Mouse (Mus musculus): ENCODE measurements around the gene Skap2. TPM values are rescaled to one million over a fixed set of nuclear protein-coding genes. Genes with fewer than 3 reads are reported as not detected.
A peak's percentile ranks its signal among the peaks of the same experiment; 100 is the strongest.

The Skap2 gene
- polyA plus RNA-seq, 1 experiment from 2014 or later: 3.6 TPM

DNA sequence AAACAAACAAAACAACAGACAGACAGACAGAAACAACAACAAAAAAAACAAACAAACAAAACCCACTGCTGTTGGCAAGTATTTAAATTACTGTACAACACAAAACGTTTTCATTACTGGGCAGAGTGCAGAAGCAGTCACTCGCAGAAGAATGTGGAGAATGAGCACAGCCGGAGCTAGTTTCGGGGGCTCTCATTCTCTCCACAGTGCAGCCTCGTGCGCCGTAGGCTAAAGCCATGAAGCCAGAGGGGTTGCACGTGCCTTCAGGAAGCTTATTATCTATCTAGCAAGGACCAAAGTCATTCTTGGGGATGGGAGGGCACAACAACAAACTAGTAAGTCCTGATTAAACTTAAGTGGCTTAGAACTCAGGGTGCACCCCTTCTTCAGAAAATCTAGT lies 152.0 kb downstream of the Skap2 start:
- H3K4me1 ChIP-seq: no peaks in the 10 kb centered on the region
- 33% methylated on average over 8 of the region's 8 CpGs for WGBS
- H3K36me3 ChIP-seq (ENCODE audit: poor library complexity, severe bottlenecking): no peaks in the 10 kb centered on the region
- H3K4me3 ChIP-seq: no peak overlapping the region
- H3K9me3 ChIP-seq (replicated peaks): no peaks in the 10 kb centered on the region
- no peak overlapping the region for H3K27ac ChIP-seq
- H3K4me2 ChIP-seq: no peak overlapping the region
- 0 out of 2 replicates have a peak, but pooled peaks cover 5% of the 10 kb centered on the region for H3K27me3 ChIP-seq
- H3K9ac ChIP-seq: no peak overlapping the region
- ATAC-seq: no peak

GRCm38 (mm10) chr6:51857821-51858220 lies 154.5 kb downstream of the Skap2 start:
- H3K4me2 ChIP-seq: no peak overlapping the region
- no peaks in the 10 kb centered on the region for H3K36me3 ChIP-seq (ENCODE audit: poor library complexity, severe bottlenecking)
- no peaks in the 10 kb centered on the region for H3K9me3 ChIP-seq (replicated peaks)
- no peak overlapping the region for H3K9ac ChIP-seq
- under 1% methylated on average over 11 of the region's 11 CpGs for WGBS
- no peak overlapping the region for H3K4me3 ChIP-seq
- H3K27me3 ChIP-seq: peaks cover 19% of the 10 kb centered on the region; the same call in 1 of the 2 replicates
- no peak overlapping the region; the same call in 1 of the 2 replicates for H3K27ac ChIP-seq
- H3K4me1 ChIP-seq: peaks cover 5% of the 10 kb centered on the region; the same call in 1 of the 2 replicates
- peak; percentile 97 for ATAC-seq

GRCm38 (mm10) chr6:51853291-51853690 lies 159.1 kb downstream of the Skap2 start:
- Histone ChIP-seq H3K36me3 (ENCODE audit: poor library complexity, severe bottlenecking) (no peaks in the 10 kb centered on the region), H3K27ac (peak overlapping the region; percentile 51; the same call in 1 of the 2 replicates), H3K9ac (no peak overlapping the region), H3K4me3 (no peak overlapping the region), H3K9me3 (replicated peaks) (no peaks in the 10 kb centered on the region), H3K4me2 (no peak overlapping the region), H3K27me3 (peaks cover 32% of the 10 kb centered on the region), H3K4me1 (peaks cover 38% of the 10 kb centered on the region)
- no peak for ATAC-seq
- 71% methylated on average over 3 of the region's 3 CpGs for WGBS

DNA sequence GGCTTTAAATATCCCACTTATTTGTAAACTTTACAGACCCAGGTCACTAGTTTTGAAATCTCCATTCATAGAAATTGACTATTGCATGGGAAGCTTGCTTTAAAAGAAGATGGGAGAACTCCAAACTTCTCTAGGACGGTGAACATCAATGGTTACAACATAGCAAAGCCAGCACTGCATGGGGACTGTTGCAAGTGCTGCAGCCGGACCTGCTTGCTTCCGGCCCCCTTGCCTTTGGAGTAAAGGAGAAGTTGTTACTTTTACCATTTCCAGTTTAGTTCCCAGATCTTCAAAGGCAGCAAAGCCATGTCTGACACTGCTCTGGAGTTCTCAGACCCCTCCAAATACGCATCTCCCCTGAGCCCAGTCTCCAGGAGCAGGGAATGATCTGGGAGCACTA lies 159.7 kb downstream of the Skap2 start:
- Histone ChIP-seq H3K9me3 (replicated peaks) (no peaks in the 10 kb centered on the region), H3K9ac (no peak overlapping the region), H3K4me1 (peaks cover 44% of the 10 kb centered on the region), H3K4me3 (no peak overlapping the region), H3K36me3 (ENCODE audit: poor library complexity, severe bottlenecking) (no peaks in the 10 kb centered on the region), H3K4me2 (no peak overlapping the region), H3K27me3 (peaks cover 32% of the 10 kb centered on the region), H3K27ac (no peak overlapping the region)
- 66% methylated on average over 4 of the region's 4 CpGs for WGBS
- no peak for ATAC-seq

DNA sequence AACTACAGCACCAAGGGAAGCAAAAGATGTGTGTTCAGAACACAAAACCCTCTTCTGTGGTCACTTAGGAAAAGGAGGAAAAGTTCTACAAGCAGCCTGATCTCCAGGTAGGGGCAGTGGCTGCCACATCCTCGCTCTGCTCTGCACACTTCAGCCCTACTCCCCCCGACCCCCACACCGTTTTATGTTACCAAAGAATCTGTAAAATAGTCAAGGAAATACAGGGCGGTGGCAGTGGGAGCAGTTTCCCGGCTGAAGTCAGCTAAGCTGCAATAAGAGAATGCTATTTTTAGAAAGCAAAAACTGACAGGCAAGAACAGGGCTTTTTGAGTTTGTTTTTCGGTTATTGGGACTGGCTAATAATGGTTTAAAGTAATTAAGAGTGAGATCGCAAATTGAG lies 160.8 kb downstream of the Skap2 start:
- no peaks in the 10 kb centered on the region for H3K9me3 ChIP-seq (replicated peaks)
- H3K4me2 ChIP-seq: no peak overlapping the region
- H3K27me3 ChIP-seq: peaks cover 36% of the 10 kb centered on the region
- no peak overlapping the region for H3K4me3 ChIP-seq
- H3K4me1 ChIP-seq: peaks cover 55% of the 10 kb centered on the region
- ATAC-seq: no peak
- H3K27ac ChIP-seq: no peak overlapping the region
- no peak overlapping the region for H3K9ac ChIP-seq
- WGBS: 44% methylated on average over 7 of the region's 7 CpGs
- H3K36me3 ChIP-seq (ENCODE audit: poor library complexity, severe bottlenecking): no peaks in the 10 kb centered on the region

- H3K9me3 ChIP-seq (replicated peaks): no peaks in the 10 kb centered on the region
- H3K4me2 ChIP-seq: peak overlapping the region; percentile 56; the same call in 1 of the 2 replicates
- no peak overlapping the region for H3K4me3 ChIP-seq
- no peak overlapping the region; the same call in none of the 2 replicates for H3K9ac ChIP-seq
- ATAC-seq: no peak
- H3K27ac ChIP-seq: peak overlapping the region; percentile 95
- peaks cover 40% of the 10 kb centered on the region for H3K27me3 ChIP-seq
- H3K36me3 ChIP-seq (ENCODE audit: poor library complexity, severe bottlenecking): no peaks in the 10 kb centered on the region
- peaks cover 57% of the 10 kb centered on the region for H3K4me1 ChIP-seq
- WGBS: 32% methylated on average over 13 of the region's 13 CpGs
Observed at GRCm38 (mm10) chr6:51850030-51850817, 162.1 kb downstream of the Skap2 start.

DNA sequence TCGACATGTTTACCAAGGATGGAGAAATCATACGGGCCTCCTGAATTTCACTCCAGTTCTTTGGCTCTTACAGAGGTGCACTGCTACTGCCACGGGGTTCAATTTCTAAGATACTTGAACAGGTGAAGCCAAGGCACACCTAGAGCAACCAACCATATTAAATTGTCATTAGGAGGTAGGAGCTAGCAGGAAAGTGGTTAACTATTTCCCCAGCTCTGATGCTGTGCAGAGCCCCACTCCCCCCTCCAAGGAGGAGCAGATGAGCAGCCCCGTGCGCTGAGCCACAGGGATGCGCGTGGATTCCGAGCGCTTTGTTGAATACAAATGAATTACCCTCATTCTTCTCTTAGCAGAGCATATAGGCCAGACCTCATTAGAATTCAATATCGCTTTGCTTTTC lies 162.8 kb downstream of the Skap2 start:
- WGBS: 6% methylated on average over 10 of the region's 10 CpGs
- ATAC-seq: peak; percentile 75
- peaks cover 35% of the 10 kb centered on the region for H3K27me3 ChIP-seq
- peak overlapping the region; percentile 10; the same call in 1 of the 2 replicates for H3K4me3 ChIP-seq
- H3K9ac ChIP-seq: peak overlapping the region; percentile 22; the same call in 1 of the 2 replicates
- H3K9me3 ChIP-seq (replicated peaks): no peaks in the 10 kb centered on the region
- H3K4me2 ChIP-seq: peak overlapping the region; percentile 56
- peaks cover 61% of the 10 kb centered on the region for H3K4me1 ChIP-seq
- no peaks in the 10 kb centered on the region for H3K36me3 ChIP-seq (ENCODE audit: poor library complexity, severe bottlenecking)
- peak overlapping the region; percentile 95 for H3K27ac ChIP-seq

GRCm38 (mm10) chr6:51844106-51844505 lies 168.2 kb downstream of the Skap2 start:
- H3K27ac ChIP-seq: peak overlapping the region; percentile 61

GRCm38 (mm10) chr6:51843081-51843480 lies 169.3 kb downstream of the Skap2 start:
- Histone ChIP-seq H3K4me2 (no peak overlapping the region), H3K9me3 (replicated peaks) (no peaks in the 10 kb centered on the region), H3K9ac (no peak overlapping the region), H3K4me3 (no peak overlapping the region), H3K36me3 (ENCODE audit: poor library complexity, severe bottlenecking) (no peaks in the 10 kb centered on the region), H3K27me3 (peaks cover 11% of the 10 kb centered on the region; the same call in 1 of the 2 replicates), H3K27ac (no peak overlapping the region), H3K4me1 (peaks cover 42% of the 10 kb centered on the region)
- 62% methylated on average over 9 of the region's 9 CpGs for WGBS
- no peak for ATAC-seq

More at GRCm38 (mm10) chr6:51844106-51844505, 168.2 kb downstream of the Skap2 start:
- Histone ChIP-seq H3K36me3 (ENCODE audit: poor library complexity, severe bottlenecking) (no peaks in the 10 kb centered on the region), H3K4me3 (no peak overlapping the region), H3K9ac (peak overlapping the region; percentile 37; the same call in 1 of the 2 replicates), H3K9me3 (replicated peaks) (no peaks in the 10 kb centered on the region), H3K4me1 (peaks cover 52% of the 10 kb centered on the region), H3K27me3 (peaks cover 11% of the 10 kb centered on the region; the same call in 1 of the 2 replicates), H3K4me2 (peak overlapping the region; percentile 19; the same call in 1 of the 2 replicates)
- 0 out of 2 replicates have a peak, but pooled peaks have one; percentile 32 for ATAC-seq
- WGBS: 35% methylated on average over 11 of the region's 11 CpGs

DNA sequence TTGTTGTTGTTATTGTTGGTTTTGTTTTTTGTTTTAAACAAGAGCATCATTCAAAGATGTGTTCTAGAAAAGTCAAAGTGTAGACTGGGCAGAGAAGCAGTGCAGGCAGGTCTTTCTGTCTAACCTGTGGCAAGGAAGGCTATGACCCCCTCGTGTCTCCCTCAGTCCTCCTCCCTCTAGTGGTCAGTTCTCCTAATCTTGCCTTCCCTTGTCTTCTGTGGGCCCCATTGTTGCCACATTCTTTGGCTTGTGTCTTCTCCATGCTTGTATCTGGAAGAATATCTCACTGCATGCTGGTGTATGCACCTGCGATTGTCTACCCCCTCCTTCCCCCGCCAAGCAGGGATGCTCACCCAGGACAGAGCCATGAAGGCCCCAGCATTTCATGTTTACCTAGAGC lies 174.2 kb downstream of the Skap2 start:
- peaks cover 7% of the 10 kb centered on the region for H3K4me1 ChIP-seq

DNA sequence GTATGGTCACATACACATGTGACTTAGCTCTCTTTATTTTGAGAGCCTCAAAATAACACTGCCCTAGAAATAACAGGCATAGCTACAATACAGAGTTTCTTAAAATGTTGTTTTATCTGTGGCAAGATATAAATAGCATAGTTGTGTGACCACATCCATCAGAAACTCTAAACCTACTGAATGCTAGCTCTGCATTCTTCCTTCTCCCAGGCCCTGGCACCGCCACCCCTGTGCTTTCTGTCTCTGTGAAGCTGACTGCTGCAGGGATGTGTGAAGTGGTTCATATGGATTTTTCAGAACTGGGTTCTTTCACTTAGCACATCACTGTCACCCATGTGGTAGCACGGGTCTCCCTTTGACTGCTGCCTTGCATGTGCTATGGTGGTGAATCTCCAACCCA lies 179.0 kb downstream of the Skap2 start:
- no peak for ATAC-seq
- WGBS: 72% methylated on average over 2 of the region's 2 CpGs

More for the DNA sequence above, 174.2 kb downstream of the Skap2 start:
- Histone ChIP-seq H3K27ac (no peak overlapping the region), H3K36me3 (ENCODE audit: poor library complexity, severe bottlenecking) (no peaks in the 10 kb centered on the region), H3K27me3 (0 out of 2 replicates have a peak, but pooled peaks cover 3% of the 10 kb centered on the region), H3K4me3 (no peak overlapping the region), H3K9me3 (replicated peaks) (no peaks in the 10 kb centered on the region), H3K4me2 (no peak overlapping the region), H3K9ac (no peak overlapping the region)
- 80% methylated on average over 3 of the region's 3 CpGs for WGBS
- no peak for ATAC-seq

GRCm38 (mm10) chr6:51825621-51826021 lies 186.7 kb downstream of the Skap2 start:
- Histone ChIP-seq H3K27me3 (no peaks in the 10 kb centered on the region), H3K9me3 (replicated peaks) (no peaks in the 10 kb centered on the region), H3K36me3 (ENCODE audit: poor library complexity, severe bottlenecking) (no peaks in the 10 kb centered on the region), H3K27ac (no peak overlapping the region), H3K4me3 (no peak overlapping the region), H3K4me2 (no peak overlapping the region), H3K4me1 (peaks cover 8% of the 10 kb centered on the region), H3K9ac (no peak overlapping the region)
- peak; percentile 69 for ATAC-seq
- WGBS: 22% methylated on average over 4 of the region's 4 CpGs

More for the DNA sequence above, 179.0 kb downstream of the Skap2 start:
- no peak overlapping the region for H3K4me2 ChIP-seq
- no peaks in the 10 kb centered on the region for H3K27me3 ChIP-seq
- H3K4me3 ChIP-seq: no peak overlapping the region
- no peaks in the 10 kb centered on the region for H3K9me3 ChIP-seq (replicated peaks)
- 0 out of 2 replicates have a peak, but pooled peaks cover 5% of the 10 kb centered on the region for H3K4me1 ChIP-seq
- H3K9ac ChIP-seq: no peak overlapping the region
- H3K36me3 ChIP-seq (ENCODE audit: poor library complexity, severe bottlenecking): no peaks in the 10 kb centered on the region
- H3K27ac ChIP-seq: no peak overlapping the region
